8 mouse cellular contexts compared by ENCODE assay signal in the genomic region with DNA sequence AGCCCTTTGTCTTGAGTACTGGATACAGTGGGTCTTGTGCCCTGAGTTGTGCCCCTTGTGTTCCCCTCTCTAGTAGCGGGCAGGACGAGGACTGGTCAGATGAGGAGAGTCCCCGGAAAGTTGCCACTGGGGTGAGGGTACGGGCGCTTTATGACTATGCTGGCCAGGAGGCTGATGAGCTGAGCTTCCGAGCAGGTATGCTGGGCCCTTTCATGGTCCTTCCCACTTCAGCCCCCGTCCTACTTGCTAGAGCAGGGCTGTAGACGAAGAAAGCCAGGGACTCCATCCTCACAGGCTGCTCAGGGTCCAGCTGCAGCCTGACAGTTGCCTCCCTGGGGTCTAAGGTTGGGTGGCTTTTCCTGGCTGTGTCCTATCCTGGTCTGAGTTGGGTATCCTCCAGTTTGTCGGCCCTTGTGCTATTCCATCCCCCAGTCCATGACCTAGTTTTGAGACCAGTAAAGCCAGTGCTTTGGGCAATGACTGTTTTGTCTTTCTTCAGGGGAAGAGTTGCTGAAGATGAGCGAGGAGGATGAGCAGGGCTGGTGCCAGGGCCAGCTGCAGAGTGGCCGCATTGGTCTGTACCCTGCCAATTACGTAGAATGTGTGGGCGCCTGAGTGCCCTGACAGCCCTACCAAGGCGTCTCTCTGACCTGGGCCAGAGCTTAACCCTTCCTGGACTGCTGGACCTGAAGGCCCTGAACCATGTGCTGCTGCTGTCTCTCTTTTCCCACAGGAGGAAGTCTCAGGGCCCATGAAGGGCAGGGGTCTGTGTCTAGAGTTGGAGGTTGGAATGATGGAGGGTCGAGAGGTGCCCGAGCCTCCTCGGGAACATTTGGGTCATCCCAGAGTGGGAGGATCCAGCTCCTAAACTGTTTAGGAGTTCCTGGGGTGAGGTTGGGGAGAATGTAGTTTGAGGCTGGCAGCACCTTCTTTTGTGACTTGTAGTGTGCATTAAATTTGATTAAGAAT. TPM values are rescaled to one million over a fixed set of nuclear protein-coding genes. Genes with fewer than 3 reads are reported as not detected.
A peak's percentile ranks its signal among the peaks of the same experiment; 100 is the strongest.
DNase-seq lines count a peak whose midpoint lies in the region; ATAC-seq and TF ChIP-seq lines count a peak whose summit lies in the region.

No protein-coding gene starts in this region.

- peaks cover 2% of the 10 kb centered on the region for H3K36me3 ChIP-seq in testis, adult 2 months (ENCODE audit: control insufficient read depth, insufficient read depth, low read length)
- H3K36me3 ChIP-seq in liver, embryonic 11.5 days (ENCODE audit: control insufficient read depth, insufficient read depth, low read length): peaks cover 22% of the 10 kb centered on the region
- peaks cover 30% of the 10 kb centered on the region for H3K36me3 ChIP-seq in stomach, postnatal 0 days (ENCODE audit: control insufficient read depth, insufficient read depth, low read length)

- TF ChIP-seq CTCF in testis, adult 2 months (IDR thresholded peaks at IDR 0.05; ENCODE audit: control insufficient read depth, insufficient read depth, insufficient replicate concordance, low read depth, low read length): no peak
- no peak for TF ChIP-seq CTCF in stomach, postnatal 0 days (IDR thresholded peaks at IDR 0.05; ENCODE audit: low read depth)

- no peak for ATAC-seq in liver, embryonic 11.5 days (replicated peaks; ENCODE audit: low FRiP score)
- ATAC-seq in stomach, postnatal 0 days (ENCODE audit: low FRiP score, low TSS enrichment): no peak

- peaks cover 11% of the 10 kb centered on the region for H3K4me1 ChIP-seq in testis, adult 2 months (ENCODE audit: control insufficient read depth, insufficient read depth, low read length)
- peaks cover 18% of the 10 kb centered on the region for H3K4me1 ChIP-seq in liver, embryonic 11.5 days (replicated peaks; ENCODE audit: control insufficient read depth, insufficient read depth, low read length)
- 0 out of 2 replicates have a peak, but pooled peaks cover 2% of the 10 kb centered on the region for H3K4me1 ChIP-seq in stomach, postnatal 0 days (replicated peaks; ENCODE audit: control insufficient read depth, insufficient read depth)

- peak overlapping the region; percentile 88 for H3K4me2 ChIP-seq in liver, embryonic 11.5 days
- H3K4me2 ChIP-seq in stomach, postnatal 0 days (replicated peaks; ENCODE audit: low read depth): peak overlapping the region; percentile 50

- H3K27ac ChIP-seq in testis, adult 2 months (ENCODE audit: control insufficient read depth, insufficient read depth, low read depth, low read length): peak overlapping the region; percentile 99
- peak overlapping the region; percentile 82 for H3K27ac ChIP-seq in liver, embryonic 11.5 days (ENCODE audit: low read depth, low read length)
- peak overlapping the region; percentile 85 for H3K27ac ChIP-seq in stomach, postnatal 0 days (replicated peaks)

- no peak for TF ChIP-seq EP300 in stomach, postnatal 0 days (optimal IDR thresholded peaks at IDR 0.05)

- peak overlapping the region; percentile 74 for H3K9ac ChIP-seq in liver, embryonic 11.5 days (ENCODE audit: low read depth, low read length)
- peak overlapping the region; percentile 96 for H3K9ac ChIP-seq in stomach, postnatal 0 days (ENCODE audit: low read length)

- no peak for TF ChIP-seq POLR2A in testis, adult 2 months (IDR thresholded peaks at IDR 0.05; ENCODE audit: control insufficient read depth, low read depth, low read length)

- no peaks in the 10 kb centered on the region for H3K9me3 ChIP-seq in liver, embryonic 11.5 days (ENCODE audit: control insufficient read depth, low read length)
- no peaks in the 10 kb centered on the region for H3K9me3 ChIP-seq in stomach, postnatal 0 days (ENCODE audit: control insufficient read depth, low read length)

- 83% methylated on average over 17 of the region's 17 CpGs for WGBS in liver, embryonic 11.5 days
- 84% methylated on average over 17 of the region's 17 CpGs for WGBS in stomach, postnatal 0 days

- H3K4me3 ChIP-seq in testis, adult 2 months (ENCODE audit: control insufficient read depth, low read depth, low read length): peak overlapping the region; percentile 94
- H3K4me3 ChIP-seq in liver, embryonic 11.5 days (ENCODE audit: low read depth, low read length): peak overlapping the region; percentile 92
- H3K4me3 ChIP-seq in stomach, postnatal 0 days (ENCODE audit: low read depth, low read length): peak overlapping the region; percentile 78

- no peaks in the 10 kb centered on the region for H3K27me3 ChIP-seq in testis, adult 2 months (ENCODE audit: control insufficient read depth, insufficient read depth, low read length)
- no peaks in the 10 kb centered on the region for H3K27me3 ChIP-seq in liver, embryonic 11.5 days (replicated peaks; ENCODE audit: control insufficient read depth, insufficient read depth, low read length)
- no peaks in the 10 kb centered on the region for H3K27me3 ChIP-seq in stomach, postnatal 0 days (ENCODE audit: control insufficient read depth, insufficient read depth, low read length)

- peak; percentile 37 for DNase-seq in cerebellum, adult 8-10 months
- no peak for DNase-seq in cerebellum, adult 11 months
- no peak for DNase-seq in testis, postnatal 10 days (ENCODE audit: low spot score)
- DNase-seq in liver, embryonic 11.5 days (ENCODE audit: low spot score): no peak
- no peak for DNase-seq in stomach, postnatal 0 days (ENCODE audit: low spot score)
- DNase-seq in frontal cortex, postnatal 14 days (ENCODE audit: low spot score in 2 of 2): no peak
- no peak for DNase-seq in urinary bladder, adult 18-20 months (ENCODE audit: low spot score in 2 of 2)

RNA-seq across cellular contexts. Expression of gene Arfgap2, which starts 0.8 kb away (rescaled TPM):
- polyA plus RNA-seq in testis, adult 2 months (2012; rRNA removed): 29.1 and 34.6 TPM in 2 replicates
- polyA plus RNA-seq in liver, embryonic 11.5 days (2014; fragmentation: Nextera tagmentation; extraction: Ambion mirVana): 95.7 and 105 TPM in 2 replicates
- polyA plus RNA-seq in stomach, postnatal 0 days (2015; fragmentation: Nextera tagmentation; extraction: Ambion mirVana): 46.7 and 48.1 TPM in 2 replicates

RNA-seq across cellular contexts. Expression of gene Pacsin3, which starts 8.2 kb away (rescaled TPM):
- 3.9 and 5.7 TPM in 2 replicates for polyA plus RNA-seq in testis, adult 2 months (2012; rRNA removed)
- 15.6 and 16.1 TPM in 2 replicates for polyA plus RNA-seq in liver, embryonic 11.5 days (2014; fragmentation: Nextera tagmentation; extraction: Ambion mirVana)
- polyA plus RNA-seq in stomach, postnatal 0 days (2015; fragmentation: Nextera tagmentation; extraction: Ambion mirVana): 46.2 and 52.2 TPM in 2 replicates

RNA-seq across cellular contexts. Expression of gene Ddb2, which starts 27.2 kb away (rescaled TPM):
- polyA plus RNA-seq in testis, adult 2 months (2012; rRNA removed): 13.2 and 13.7 TPM in 2 replicates
- polyA plus RNA-seq in liver, embryonic 11.5 days (2014; fragmentation: Nextera tagmentation; extraction: Ambion mirVana): 12.9 and 15.3 TPM in 2 replicates
- polyA plus RNA-seq in stomach, postnatal 0 days (2015; fragmentation: Nextera tagmentation; extraction: Ambion mirVana): 11.0 and 12.5 TPM in 2 replicates
